Mouse (Mus musculus) monocyte, adult 5-6 weeks (primary cell): ENCODE results near the gene Gm10666. TPM values are rescaled to one million over a fixed set of nuclear protein-coding genes. Genes with fewer than 3 reads are reported as not detected.
"Not testable (repeated sequence)": the region's sequence is repeated elsewhere in the genome, so short reads cannot be mapped to it uniquely, and the experiment has no call there.

ENCODE experiments used
- ATAC-seq: fragments of 153-309, 156-312 bp; replicated peaks from 2 replicates; pipeline ENCODE4 v1.8.0; 2017; ENCODE audit warnings: mild to moderate bottlenecking; ENCODE audit not compliant: low TSS enrichment, insufficient number of reproducible peaks, severe bottlenecking, poor library complexity, low FRiP score
- total RNA-seq: library from RNA; stranded (forward); fragments of 200-1000, 200-491, 200-594 nt; gene quantifications from 3 replicates; pipeline ENCODE4 v1.2.3, GENCODE M21; 2017

Gm10666 gene
- total RNA-seq = not detected in 3 replicates

- not testable (repeated sequence) for ATAC-seq
These were observed at the start of gene Gm10666 for GRCm38 (mm10) chr7:22134641-22135040. Gene Gm10666 (minus strand): TSS chr7:22134741.

- ATAC-seq = not testable (repeated sequence)
These were observed 29.4 kb upstream of the Gm10666 start, which contains the start of gene Vmn1r142 for GRCm38 (mm10) chr7:22163935-22164334. Gene Vmn1r142 (minus strand): TSS chr7:22164035.

GRCm38 (mm10) chr7:22118145-22118544 lies 16.4 kb downstream of the Gm10666 start, which contains the start of gene Gm16451:
Gene Gm16451 (minus strand): TSS chr7:22118245.
- ATAC-seq = not testable (repeated sequence)

Other genes starting within 250 kb of the Gm10666 start
- gene Gm5891, start 213.4 kb downstream of the Gm10666 start, total RNA-seq = not detected in 3 replicates
- gene Vmn1r137, start 140.2 kb downstream of the Gm10666 start, total RNA-seq = not detected in 3 replicates
- gene Vmn1r138, start 105.8 kb downstream of the Gm10666 start, total RNA-seq = not detected in 3 replicates
- gene Gm6176, start 78.4 kb downstream of the Gm10666 start, total RNA-seq = not detected in 3 replicates
- gene Vmn1r139, start 65.7 kb downstream of the Gm10666 start, total RNA-seq = not detected in 3 replicates
- not detected in 3 replicates for gene Gm16451, start 16.5 kb downstream of the Gm10666 start, total RNA-seq
- gene Vmn1r142, start 29.3 kb upstream of the Gm10666 start, total RNA-seq = not detected in 3 replicates
- not detected in 3 replicates for gene Vmn1r143, start 54.6 kb upstream of the Gm10666 start, total RNA-seq
- gene Gm8653, start 66.5 kb upstream of the Gm10666 start, total RNA-seq = not detected in 3 replicates
- not detected in 3 replicates for gene Gm8453, start 94.7 kb upstream of the Gm10666 start, total RNA-seq
- gene Gm4187, start 195.0 kb upstream of the Gm10666 start, total RNA-seq = not detected in 3 replicates
- not detected in 3 replicates for gene Gm8660, start 236.3 kb upstream of the Gm10666 start, total RNA-seq